Mouse (Mus musculus) liver, embryonic 14.5 days (tissue): ENCODE results near the gene 2900011O08Rik. TPM values are rescaled to one million over a fixed set of nuclear protein-coding genes. Genes with fewer than 3 reads are reported as not detected.

ENCODE experiments used
- ATAC-seq: fragments of 200-750 bp; cut with Nextera tagmentation; 2 replicates; pipeline ENCODE4 v1.8.0; 2017; ENCODE audit warnings: moderate number of reproducible peaks, mild to moderate bottlenecking, moderate library complexity; ENCODE audit not compliant: insufficient read depth
- DNase-seq, 3 experiments: peaks; one replicate each; pipeline ENCODE4 v3.0.0-alpha.2; 2012 to 2013; ENCODE audit warnings: low read depth in 3 of 3, low spot score in 3 of 3
- H3K27ac ChIP-seq: fragments of 300-500 bp; sonication (generic); 2 replicates; pipeline ENCODE4 v1.5.1; 2014; ENCODE audit warnings: moderate library complexity, mild to moderate bottlenecking, control low read depth, inconsistent platforms
- H3K27me3 ChIP-seq: fragments of 300-500 bp; sonication (generic); 2 replicates; pipeline ENCODE4 v1.6.1; 2014; ENCODE audit warnings: mild to moderate bottlenecking, low read length, moderate library complexity; ENCODE audit not compliant: control insufficient read depth, insufficient read depth
- H3K36me3 ChIP-seq: fragments of 300-500 bp; sonication (generic); replicated peaks from 2 replicates; pipeline ENCODE4 v1.6.1; 2014; ENCODE audit warnings: low read depth; ENCODE audit not compliant: control insufficient read depth, insufficient read depth
- H3K4me1 ChIP-seq, 2 experiments: fragments of 200-500 bp in 1 of 2; fragments of 300-500 bp in 1 of 2; sonication (generic) in 1 of 2; replicated peaks; 2 replicates each; pipeline ENCODE4 v1.6.1; 2012 to 2014; ENCODE audit warnings: antibody characterized with exemption in 1 of 2, inconsistent platforms in 1 of 2, low read length in 1 of 2; ENCODE audit not compliant: control insufficient read depth in 2 of 2, insufficient read depth in 2 of 2
- H3K4me2 ChIP-seq: fragments of 300-500 bp; sonication (generic); 2 replicates; pipeline ENCODE4 v1.6.1; 2014; ENCODE audit warnings: low read depth, mild to moderate bottlenecking, control low read depth, moderate library complexity
- H3K4me3 ChIP-seq, 2 experiments: fragments of 200-500 bp in 1 of 2; fragments of 300-500 bp in 1 of 2; sonication (generic) in 1 of 2; 2 replicates each; pipeline ENCODE4 v1.5.1; 2012 to 2014; ENCODE audit warnings: low read depth in 2 of 2, low read length in 2 of 2, mild to moderate bottlenecking in 2 of 2, control low read depth in 1 of 2, inconsistent platforms in 1 of 2, moderate library complexity in 1 of 2; ENCODE audit not compliant: insufficient read depth in 1 of 2
- H3K9ac ChIP-seq: fragments of 300-500 bp; sonication (generic); replicated peaks from 2 replicates; pipeline ENCODE4 v1.6.1; 2014; ENCODE audit warnings: mild to moderate bottlenecking, control low read depth, moderate library complexity
- H3K9me3 ChIP-seq: fragments of 300-500 bp; sonication (generic); 2 replicates; pipeline ENCODE4 v1.6.1; 2016; ENCODE audit warnings: low read length, mixed read lengths; ENCODE audit not compliant: control insufficient read depth
- CTCF ChIP-seq: IDR thresholded peaks from 2 replicates; pipeline ENCODE4 v1.5.1; 2016; ENCODE audit warnings: antibody characterized with exemption, low read depth, control low read depth
- EP300 ChIP-seq: IDR thresholded peaks from 2 replicates; pipeline ENCODE4 v1.6.1; 2016; ENCODE audit warnings: antibody characterized with exemption, low read depth
- WGBS: fragments of 180-500 bp; shearing (Covaris S2); extraction: QIAGEN DNeasy Blood & Tissue Kit; methylation state at CpG from one replicate; pipeline ENCODE4 v1.1.7; 2014; ENCODE audit not compliant: insufficient replicate concordance; 5-methylcytosine and 5-hydroxymethylcytosine counted together
- polyA plus RNA-seq, 2 experiments: library from polyadenylated mRNA; depleted of rRNA in 1 of 2; stranded (reverse) in 1 of 2; unstranded in 1 of 2; fragments of >200 nt; fragmentation: Nextera tagmentation in 1 of 2; extraction: Ambion mirVana in 1 of 2; gene quantifications; 2 replicates each; pipeline versions ENCODE4 v1.2.1 to v1.2.3; 2012 to 2014

The 2900011O08Rik gene
- polyA plus RNA-seq, 2 experiments: 0.08 to 0.11 TPM

DNA sequence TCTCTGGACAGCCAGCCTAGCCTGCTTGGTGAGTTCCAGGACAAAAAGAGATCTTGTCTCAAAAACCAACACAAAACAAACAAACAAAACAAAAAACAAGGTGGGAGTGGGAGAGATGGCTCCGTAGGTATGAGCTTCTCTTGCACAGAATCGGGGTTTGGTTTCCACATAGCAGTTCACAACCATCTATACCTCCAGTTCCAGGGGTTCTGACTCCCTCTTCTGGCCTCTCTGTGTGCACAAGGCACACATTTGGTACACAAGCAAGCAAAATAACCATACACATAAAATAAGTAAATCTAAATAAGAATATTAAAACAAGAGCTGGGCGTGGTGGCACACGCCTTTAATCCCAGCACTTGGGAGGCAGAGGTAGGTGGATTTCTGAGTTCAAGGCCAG lies 44.2 kb downstream of the 2900011O08Rik start:
- no peak overlapping the region for H3K4me3 ChIP-seq
- no peak overlapping the region for H3K27ac ChIP-seq
- no peaks in the 10 kb centered on the region for H3K4me1 ChIP-seq
- TF ChIP-seq CTCF (no peak), EP300 (no peak)
- no peak overlapping the region for H3K9ac ChIP-seq
- H3K27me3 ChIP-seq: no peaks in the 10 kb centered on the region
- H3K36me3 ChIP-seq: no peaks in the 10 kb centered on the region
- 63% methylated on average over 4 of the region's 4 CpGs for WGBS
- ATAC-seq (no peak), DNase-seq (no peak)
- no peak overlapping the region for H3K4me2 ChIP-seq
- H3K9me3 ChIP-seq: no peaks in the 10 kb centered on the region

DNA sequence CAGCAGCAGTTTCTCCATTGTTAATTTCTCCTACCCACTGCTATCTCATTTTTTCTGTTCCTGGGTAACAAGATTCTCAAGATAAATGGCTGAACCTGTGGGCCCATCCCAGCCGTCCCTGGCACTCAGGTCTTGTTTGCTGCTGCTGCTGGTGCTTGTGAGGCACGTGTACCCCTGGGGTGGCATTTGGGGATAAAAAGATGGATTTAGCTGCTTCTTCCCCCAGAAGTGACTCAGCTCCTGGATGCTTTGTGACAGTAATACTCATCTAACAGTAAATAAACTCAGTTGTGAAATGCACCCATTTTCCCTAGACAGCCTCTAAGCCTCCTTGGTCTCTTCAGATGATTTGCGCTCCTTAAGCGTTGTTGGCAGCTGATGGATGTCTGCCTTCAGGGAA lies 46.7 kb downstream of the 2900011O08Rik start:
- Histone ChIP-seq H3K27ac (no peak overlapping the region), H3K9me3 (no peaks in the 10 kb centered on the region), H3K9ac (no peak overlapping the region), H3K4me1 (no peaks in the 10 kb centered on the region), H3K4me3 (no peak overlapping the region), H3K4me2 (no peak overlapping the region), H3K27me3 (no peaks in the 10 kb centered on the region), H3K36me3 (no peaks in the 10 kb centered on the region)
- DNase-seq (no peak), ATAC-seq (no peak)
- 62% methylated on average over 4 of the region's 4 CpGs for WGBS
- TF ChIP-seq CTCF (no peak), EP300 (no peak)

DNA sequence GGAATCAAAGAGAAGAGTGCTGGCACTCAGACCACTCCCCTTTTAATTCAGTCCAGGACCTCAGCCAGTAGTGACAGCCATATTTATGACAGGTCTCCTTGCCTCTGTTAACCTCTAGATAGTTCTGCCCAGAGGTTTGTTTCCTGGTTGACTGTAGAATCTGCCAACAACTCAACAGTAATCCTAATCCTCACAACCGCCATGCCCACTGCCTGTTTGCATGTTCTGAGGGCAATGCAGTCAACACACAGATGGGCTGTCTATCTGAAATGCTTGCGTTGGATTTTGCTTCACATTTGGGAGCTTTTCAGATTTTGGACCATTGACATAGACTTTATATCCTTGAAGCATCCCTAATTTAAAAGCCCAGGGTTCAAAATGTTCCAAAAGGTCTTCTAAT lies 56.0 kb downstream of the 2900011O08Rik start:
- H3K27me3 ChIP-seq: no peaks in the 10 kb centered on the region

DNA sequence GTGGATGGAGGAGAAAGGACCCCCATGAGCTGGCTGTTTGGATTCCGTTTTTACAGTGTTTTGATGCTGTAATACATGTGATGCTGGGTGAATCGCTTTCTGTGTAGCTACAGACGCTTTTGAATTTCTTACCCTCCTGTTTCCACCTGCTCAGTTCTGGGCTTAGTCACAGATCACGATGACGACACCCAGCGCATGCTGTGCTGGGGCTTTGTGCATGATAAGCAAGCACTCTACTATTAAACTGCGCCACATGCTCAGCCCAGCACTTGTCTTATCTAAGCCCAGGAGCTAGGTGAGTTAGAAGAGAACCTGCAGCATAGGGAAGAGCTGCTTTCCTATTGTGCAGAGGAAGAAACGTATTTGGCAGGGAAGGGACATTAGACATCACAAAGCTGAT lies 58.3 kb downstream of the 2900011O08Rik start:
- H3K9ac ChIP-seq: no peak overlapping the region
- no peaks in the 10 kb centered on the region for H3K36me3 ChIP-seq
- no peak overlapping the region for H3K4me2 ChIP-seq
- no peak overlapping the region for H3K4me3 ChIP-seq
- H3K4me1 ChIP-seq: no peaks in the 10 kb centered on the region
- 54% methylated on average over 8 of the region's 8 CpGs for WGBS
- H3K27ac ChIP-seq: no peak overlapping the region
- ATAC-seq: no peak
- no peak for DNase-seq
- H3K9me3 ChIP-seq: no peaks in the 10 kb centered on the region
- TF ChIP-seq CTCF (no peak), EP300 (no peak)
- no peaks in the 10 kb centered on the region for H3K27me3 ChIP-seq

More for the DNA sequence above, 56.0 kb downstream of the 2900011O08Rik start:
- Histone ChIP-seq H3K9ac (no peak overlapping the region), H3K27ac (no peak overlapping the region), H3K4me1 (no peaks in the 10 kb centered on the region), H3K9me3 (no peaks in the 10 kb centered on the region), H3K4me3 (no peak overlapping the region), H3K4me2 (no peak overlapping the region), H3K36me3 (no peaks in the 10 kb centered on the region)
- ATAC-seq (no peak), DNase-seq (no peak)
- TF ChIP-seq CTCF: no peak
- TF ChIP-seq EP300: no peak
- 70% methylated on average over 2 of the region's 2 CpGs for WGBS

DNA sequence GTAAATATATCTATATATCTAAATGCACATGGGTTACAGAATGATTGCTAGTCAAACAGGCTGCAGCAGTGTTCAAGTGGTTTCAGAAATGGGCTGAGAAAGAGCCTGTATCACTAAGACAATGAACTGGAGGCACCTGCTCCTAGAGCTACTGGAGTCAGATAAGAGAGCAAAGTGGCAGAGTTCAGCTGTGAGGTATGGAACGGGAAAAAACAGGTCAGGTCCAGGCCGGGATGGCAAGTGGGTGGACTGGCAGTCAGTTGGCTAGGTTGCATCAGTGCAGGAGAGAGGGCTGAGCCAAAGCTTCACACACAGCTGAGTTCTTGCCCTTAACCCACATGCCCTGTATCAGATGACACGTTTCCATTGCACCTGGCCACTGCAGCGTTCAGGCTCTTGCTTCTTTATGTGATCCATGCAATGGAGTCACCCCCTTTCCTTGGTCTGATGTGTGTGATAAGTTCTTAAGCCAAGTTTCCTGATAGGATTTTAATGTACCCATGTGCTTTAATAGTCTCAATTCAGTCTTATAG lies 59.9 kb downstream of the 2900011O08Rik start:
- Histone ChIP-seq H3K4me1 (no peaks in the 10 kb centered on the region), H3K36me3 (no peaks in the 10 kb centered on the region), H3K9me3 (no peaks in the 10 kb centered on the region), H3K4me2 (no peak overlapping the region), H3K4me3 (no peak overlapping the region), H3K9ac (no peak overlapping the region), H3K27me3 (no peaks in the 10 kb centered on the region), H3K27ac (no peak overlapping the region)
- TF ChIP-seq EP300: no peak
- no peak for TF ChIP-seq CTCF
- no peak for DNase-seq
- ATAC-seq: no peak
- WGBS: 62% methylated on average over 4 of the region's 4 CpGs
